Mouse (Mus musculus) neural tube, embryonic 11.5 days (tissue): ENCODE measurements around the gene Mettl7b. TPM values are rescaled to one million over a fixed set of nuclear protein-coding genes. Genes with fewer than 3 reads are reported as not detected.

Source experiments
- ATAC-seq: fragments of 200-750 bp; cut with Nextera tagmentation; 2 replicates; pipeline ENCODE4 v1.8.0; 2017; ENCODE audit warnings: moderate number of reproducible peaks, mild to moderate bottlenecking, moderate TSS enrichment, moderate library complexity; ENCODE audit not compliant: insufficient read depth, low FRiP score, low TSS enrichment
- DNase-seq: peaks from one replicate; pipeline ENCODE4 v3.0.0-alpha.2; 2015; ENCODE audit warnings: low spot score
- H3K27ac ChIP-seq: fragments of 300-500 bp; sonication (generic); 2 replicates; pipeline ENCODE4 v1.5.1; 2014; ENCODE audit warnings: low read depth, mild to moderate bottlenecking, low read length
- H3K27me3 ChIP-seq: fragments of 300-500 bp; sonication (generic); 2 replicates; pipeline ENCODE4 v1.6.1; 2014; ENCODE audit warnings: mild to moderate bottlenecking, low read length, mixed read lengths; ENCODE audit not compliant: control insufficient read depth, insufficient read depth
- H3K36me3 ChIP-seq: fragments of 300-500 bp; sonication (generic); 2 replicates; pipeline ENCODE4 v1.6.1; 2014; ENCODE audit warnings: mild to moderate bottlenecking, low read length, moderate library complexity, mixed read lengths; ENCODE audit not compliant: control insufficient read depth, insufficient read depth
- H3K4me1 ChIP-seq: fragments of 300-500 bp; sonication (generic); 2 replicates; pipeline ENCODE4 v1.6.1; 2014; ENCODE audit warnings: low read length, mixed read lengths; ENCODE audit not compliant: control insufficient read depth, insufficient read depth
- H3K4me2 ChIP-seq: fragments of 300-500 bp; sonication (generic); 2 replicates; pipeline ENCODE4 v1.6.1; 2014; ENCODE audit warnings: low read depth, mild to moderate bottlenecking, moderate library complexity
- H3K4me3 ChIP-seq: fragments of 300-500 bp; sonication (generic); 2 replicates; pipeline ENCODE4 v1.5.1; 2014; ENCODE audit warnings: low read depth, low read length
- H3K9ac ChIP-seq: fragments of 300-500 bp; sonication (generic); 2 replicates; pipeline ENCODE4 v1.6.1; 2014; ENCODE audit warnings: mild to moderate bottlenecking, low read length
- H3K9me3 ChIP-seq: fragments of 300-500 bp; sonication (generic); 2 replicates; pipeline ENCODE4 v1.6.1; 2016; ENCODE audit warnings: low read length; ENCODE audit not compliant: control insufficient read depth
- WGBS: fragments of 180-500 bp; shearing (Covaris S2); extraction: QIAGEN DNeasy Blood & Tissue Kit; methylation state at CpG from one replicate; pipeline ENCODE4 v1.1.7; 2014; 5-methylcytosine and 5-hydroxymethylcytosine counted together
- polyA plus RNA-seq: library from polyadenylated mRNA; unstranded; fragments of >200 nt; fragmentation: Nextera tagmentation; extraction: Ambion mirVana; gene quantifications from 2 replicates; pipeline ENCODE4 v1.2.1, GENCODE M21; 2014

The Mettl7b gene
- polyA plus RNA-seq, 1 experiment from 2014 or later, result not detected

- Histone ChIP-seq H3K9me3 (no peaks in the 10 kb centered on the region), H3K27ac (no peak overlapping the region), H3K9ac (no peak overlapping the region), H3K4me3 (no peak overlapping the region), H3K4me2 (no peak overlapping the region), H3K27me3 (no peaks in the 10 kb centered on the region), H3K4me1 (no peaks in the 10 kb centered on the region), H3K36me3 (no peaks in the 10 kb centered on the region)
- WGBS, result 76% methylated on average over 10 of the region's 10 CpGs
- no peak for ATAC-seq
- DNase-seq, result no peak
Observed at GRCm38 (mm10) chr10:128958340-128958739, 2.4 kb downstream of the Mettl7b start.

GRCm38 (mm10) chr10:128950208-128950887 lies 10.4 kb downstream of the Mettl7b start:
- no peaks in the 10 kb centered on the region for H3K9me3 ChIP-seq
- ATAC-seq, result no peak
- H3K36me3 ChIP-seq, result no peaks in the 10 kb centered on the region
- no peak overlapping the region for H3K4me3 ChIP-seq
- H3K27me3 ChIP-seq, result no peaks in the 10 kb centered on the region
- H3K9ac ChIP-seq, result no peak overlapping the region
- DNase-seq, result no peak
- H3K4me1 ChIP-seq, result no peaks in the 10 kb centered on the region
- WGBS, result 73% methylated on average over 16 of the region's 16 CpGs
- no peak overlapping the region for H3K4me2 ChIP-seq
- no peak overlapping the region for H3K27ac ChIP-seq

- ATAC-seq, result no peak
- Histone ChIP-seq H3K36me3 (no peaks in the 10 kb centered on the region), H3K4me2 (no peak overlapping the region), H3K4me1 (no peaks in the 10 kb centered on the region), H3K27ac (no peak overlapping the region), H3K27me3 (no peaks in the 10 kb centered on the region), H3K9me3 (no peaks in the 10 kb centered on the region), H3K9ac (no peak overlapping the region), H3K4me3 (no peak overlapping the region)
- 87% methylated on average over 4 of the region's 4 CpGs for WGBS
- no peak for DNase-seq
Observed at GRCm38 (mm10) chr10:128947496-128947895, 13.3 kb downstream of the Mettl7b start.

GRCm38 (mm10) chr10:128945675-128946074 lies 15.1 kb downstream of the Mettl7b start:
- Histone ChIP-seq H3K27me3 (no peaks in the 10 kb centered on the region), H3K9me3 (no peaks in the 10 kb centered on the region), H3K4me3 (no peak overlapping the region), H3K4me2 (no peak overlapping the region), H3K9ac (no peak overlapping the region), H3K4me1 (no peaks in the 10 kb centered on the region), H3K36me3 (no peaks in the 10 kb centered on the region), H3K27ac (no peak overlapping the region)
- DNase-seq (no peak), ATAC-seq (no peak)
- 20% methylated on average over 3 of the region's 3 CpGs for WGBS

- no peak overlapping the region for H3K4me3 ChIP-seq
- no peak for ATAC-seq
Observed at GRCm38 (mm10) chr10:128940475-128941061, 20.2 kb downstream of the Mettl7b start.

GRCm38 (mm10) chr10:128938974-128939373 lies 21.8 kb downstream of the Mettl7b start:
- Histone ChIP-seq H3K27ac (no peak overlapping the region), H3K27me3 (peaks cover 14% of the 10 kb centered on the region), H3K9me3 (no peaks in the 10 kb centered on the region), H3K4me1 (no peaks in the 10 kb centered on the region), H3K9ac (no peak overlapping the region), H3K4me3 (no peak overlapping the region), H3K4me2 (no peak overlapping the region), H3K36me3 (no peaks in the 10 kb centered on the region)
- DNase-seq (no peak), ATAC-seq (no peak)
- WGBS, result 59% methylated on average over 5 of the region's 5 CpGs

More at GRCm38 (mm10) chr10:128940475-128941061, 20.2 kb downstream of the Mettl7b start:
- Histone ChIP-seq H3K9ac (no peak overlapping the region), H3K27me3 (no peaks in the 10 kb centered on the region), H3K4me2 (no peak overlapping the region), H3K9me3 (no peaks in the 10 kb centered on the region), H3K27ac (no peak overlapping the region), H3K4me1 (no peaks in the 10 kb centered on the region), H3K36me3 (no peaks in the 10 kb centered on the region)
- 85% methylated on average over 10 of the region's 10 CpGs for WGBS
- DNase-seq, result no peak

- WGBS, result 82% methylated on average over 9 of the region's 9 CpGs
- no peak overlapping the region for H3K27ac ChIP-seq
- H3K9ac ChIP-seq, result no peak overlapping the region
- H3K4me2 ChIP-seq, result no peak overlapping the region
- H3K4me1 ChIP-seq, result no peaks in the 10 kb centered on the region
- peaks cover 19% of the 10 kb centered on the region for H3K27me3 ChIP-seq
- DNase-seq (no peak), ATAC-seq (no peak)
- no peaks in the 10 kb centered on the region for H3K36me3 ChIP-seq
- H3K9me3 ChIP-seq, result no peaks in the 10 kb centered on the region
- no peak overlapping the region for H3K4me3 ChIP-seq
Observed at GRCm38 (mm10) chr10:128938457-128938856, 22.3 kb downstream of the Mettl7b start.

GRCm38 (mm10) chr10:128937756-128938390 lies 22.9 kb downstream of the Mettl7b start:
- H3K27me3 ChIP-seq, result peaks cover 24% of the 10 kb centered on the region
- no peak overlapping the region for H3K27ac ChIP-seq
- H3K9me3 ChIP-seq, result no peaks in the 10 kb centered on the region
- DNase-seq (no peak), ATAC-seq (no peak)
- 69% methylated on average over 12 of the region's 12 CpGs for WGBS
- no peak overlapping the region for H3K4me3 ChIP-seq
- H3K9ac ChIP-seq, result no peak overlapping the region
- no peaks in the 10 kb centered on the region for H3K4me1 ChIP-seq
- no peak overlapping the region for H3K4me2 ChIP-seq
- H3K36me3 ChIP-seq, result no peaks in the 10 kb centered on the region
